Mouse (Mus musculus) CH12.LX (cell line): Measurements from ENCODE around the gene Ube2l3. TPM values are rescaled to one million over a fixed set of nuclear protein-coding genes. Genes with fewer than 3 reads are reported as not detected.
A peak's percentile ranks its signal among the peaks of the same experiment; 100 is the strongest.

ENCODE experiments used
- DNase-seq: peaks from one replicate; pipeline ENCODE4 v3.0.0-alpha.2; 2013; ENCODE audit errors: extremely low read depth
- H3K27ac ChIP-seq: 2 replicates; pipeline ENCODE4 v1.5.1; 2012; ENCODE audit warnings: low read depth, mild to moderate bottlenecking, control low read depth, moderate library complexity; ENCODE audit not compliant: insufficient read depth
- H3K27me3 ChIP-seq: replicated peaks from 2 replicates; pipeline ENCODE3; 2012; ENCODE audit warnings: inconsistent platforms
- H3K36me3 ChIP-seq, 2 experiments: replicated peaks in 1 of 2; 2 replicates each; pipeline versions ENCODE3 to v1.6.1; 2012; ENCODE audit warnings: inconsistent platforms in 1 of 2, low read length in 1 of 2, mild to moderate bottlenecking in 1 of 2, mixed read lengths in 1 of 2, moderate library complexity in 1 of 2; ENCODE audit not compliant: control insufficient read depth in 1 of 2, insufficient read depth in 1 of 2
- H3K4me1 ChIP-seq, 2 experiments: 2 replicates each; pipeline ENCODE4 v1.6.1; 2012; ENCODE audit warnings: inconsistent platforms in 1 of 2, moderate library complexity in 1 of 2; ENCODE audit not compliant: insufficient read depth in 2 of 2, control insufficient read depth in 1 of 2
- H3K4me2 ChIP-seq: 2 replicates; pipeline ENCODE4 v1.6.1; 2012; ENCODE audit warnings: low read depth, mild to moderate bottlenecking, control low read depth; ENCODE audit not compliant: poor library complexity, insufficient read depth, severe bottlenecking
- H3K4me3 ChIP-seq, 3 experiments: fragments of 150-350 bp in 1 of 3; sonication (generic) in 1 of 3; replicated peaks in 1 of 3; 2 replicates each; pipeline versions ENCODE3 to v1.5.1; 2011 to 2012; ENCODE audit warnings: low read depth in 2 of 3, low read length in 2 of 3, mild to moderate bottlenecking in 2 of 3, moderate library complexity in 2 of 3, control low read depth in 1 of 3, improper control_type of control experiment in 1 of 3, inconsistent platforms in 1 of 3, mixed read lengths in 1 of 3; ENCODE audit not compliant: poor library complexity in 1 of 3
- H3K79me2 ChIP-seq: replicated peaks from 2 replicates; pipeline ENCODE4 v1.6.1; 2012; ENCODE audit warnings: mild to moderate bottlenecking, moderate library complexity; ENCODE audit not compliant: control insufficient read depth, poor library complexity, insufficient read depth, severe bottlenecking; ENCODE audit errors: extremely low read depth
- H3K9ac ChIP-seq: 2 replicates; pipeline ENCODE4 v1.6.1; 2012; ENCODE audit warnings: low read depth, mild to moderate bottlenecking, control low read depth, moderate library complexity; ENCODE audit not compliant: insufficient read depth
- H3K9me3 ChIP-seq: replicated peaks from 2 replicates; pipeline ENCODE3; 2012; ENCODE audit warnings: low read length, inconsistent platforms, mixed read lengths
- BHLHE40 ChIP-seq: IDR thresholded peaks from 2 replicates; pipeline ENCODE4 v1.6.1; 2011; ENCODE audit warnings: mild to moderate bottlenecking, low read depth, low read length, improper control_type of control experiment
- CHD2 ChIP-seq: IDR thresholded peaks from 2 replicates; pipeline ENCODE4 v1.6.1; 2011; ENCODE audit warnings: low read length, improper control_type of control experiment
- CTCF ChIP-seq, 2 experiments: IDR thresholded peaks in 1 of 2; conservative IDR thresholded peaks in 1 of 2; 2 replicates each; pipeline ENCODE4 v1.5.1; 2011 to 2012; ENCODE audit warnings: low read depth in 2 of 2, low read length in 2 of 2, improper control_type of control experiment in 1 of 2, inconsistent platforms in 1 of 2, mild to moderate bottlenecking in 1 of 2, moderate library complexity in 1 of 2
- ETS1 ChIP-seq: conservative IDR thresholded peaks from 2 replicates; pipeline ENCODE4 v1.6.1; 2012; ENCODE audit warnings: low read depth, mild to moderate bottlenecking, inconsistent platforms, low read length, improper control_type of control experiment, moderate library complexity
- GABPA ChIP-seq: IDR thresholded peaks from 2 replicates; pipeline ENCODE4 v1.6.1; 2012; ENCODE audit warnings: low read depth, low read length, improper control_type of control experiment, inconsistent platforms; ENCODE audit not compliant: insufficient replicate concordance
- IRF4 ChIP-seq: IDR thresholded peaks from 2 replicates; pipeline ENCODE4 v1.6.1; 2014; ENCODE audit warnings: low read depth, mild to moderate bottlenecking, inconsistent platforms, low read length, improper control_type of control experiment
- KAT2A ChIP-seq: IDR thresholded peaks from 2 replicates; pipeline ENCODE4 v1.6.1; 2012; ENCODE audit warnings: low read length, improper control_type of control experiment, inconsistent platforms; ENCODE audit not compliant: insufficient replicate concordance
- MAX ChIP-seq: IDR thresholded peaks from 2 replicates; pipeline ENCODE4 v1.6.1; 2011; ENCODE audit warnings: low read length, improper control_type of control experiment
- MEF2A ChIP-seq: IDR thresholded peaks from 2 replicates; pipeline ENCODE4 v1.6.1; 2014; ENCODE audit warnings: low read depth, mild to moderate bottlenecking, inconsistent platforms, low read length, improper control_type of control experiment, borderline replicate concordance
- MYC ChIP-seq: IDR thresholded peaks from 2 replicates; pipeline ENCODE4 v1.6.1; 2011; ENCODE audit warnings: low read depth, mild to moderate bottlenecking, improper control_type of control experiment, low read length
- NRF1 ChIP-seq: IDR thresholded peaks from 2 replicates; pipeline ENCODE4 v1.6.1; 2014; ENCODE audit warnings: low read depth, mild to moderate bottlenecking, inconsistent platforms, low read length, improper control_type of control experiment, moderate library complexity
- RAD21 ChIP-seq: IDR thresholded peaks from 2 replicates; pipeline ENCODE4 v1.6.1; 2011; ENCODE audit warnings: low read depth, mild to moderate bottlenecking, low read length, improper control_type of control experiment, moderate library complexity
- SMC3 ChIP-seq: IDR thresholded peaks from 2 replicates; pipeline ENCODE4 v1.6.1; 2011; ENCODE audit warnings: low read depth, low read length, improper control_type of control experiment
- TBP ChIP-seq: conservative IDR thresholded peaks from 2 replicates; pipeline ENCODE4 v1.6.1; 2011; ENCODE audit warnings: low read depth, low read length, improper control_type of control experiment
- UBTF ChIP-seq: IDR thresholded peaks from 2 replicates; pipeline ENCODE4 v1.6.1; 2012; ENCODE audit warnings: low read depth, mild to moderate bottlenecking, inconsistent platforms, low read length, improper control_type of control experiment, moderate library complexity
- USF1 ChIP-seq: IDR thresholded peaks from 2 replicates; pipeline ENCODE4 v1.6.1; 2014; ENCODE audit warnings: low read depth, mild to moderate bottlenecking, inconsistent platforms, low read length, improper control_type of control experiment
- USF2 ChIP-seq: conservative IDR thresholded peaks from 2 replicates; pipeline ENCODE4 v1.6.1; 2011; ENCODE audit warnings: low read depth, low read length, improper control_type of control experiment
- ZMIZ1 ChIP-seq: IDR thresholded peaks from 2 replicates; pipeline ENCODE4 v1.6.1; 2012; ENCODE audit warnings: low read depth, mild to moderate bottlenecking, inconsistent platforms, low read length, improper control_type of control experiment
- dilution Hi-C: fragments of 300-500 bp; cut with MboI; formaldehyde crosslinking; loops from 2 replicates; pipeline ENCODE4 v1.14.3; 2020; ENCODE audit warnings: low sequenced_read_pairs; ENCODE audit not compliant: extremely low pct_unique_long_range_greater_than_20kb, extremely low pct_ligation_motif_present
- in situ Hi-C: fragments of 300-500 bp; cut with MboI; formaldehyde crosslinking; loops from 3 replicates; pipeline ENCODE4 v1.14.3; 2019; ENCODE audit warnings: low sequenced_read_pairs, low pct_ligation_motif_present, low pct_unique_long_range_greater_than_20kb, mixed read lengths
- polyA plus RNA-seq: library from polyadenylated mRNA; unstranded; fragments of >175 nt; gene quantifications from 2 replicates; pipeline ENCODE4 v1.2.1, GENCODE M21; 2012; ENCODE audit warnings: low read depth; ENCODE audit not compliant: insufficient read length
- total RNA-seq, 2 experiments: library from RNA; depleted of rRNA; stranded (reverse); fragments of 300-350 nt in 1 of 2; fragments of >200 nt in 1 of 2; gene quantifications; 2 replicates each; pipeline ENCODE4 v1.2.3; 2012 to 2014

Ube2l3 gene
- total and polyA plus RNA-seq, 3 experiments, result 156 to 386 (median 302) TPM

GRCm38 (mm10) chr16:17132089-17132905 lies 70.2 kb downstream of the Ube2l3 start, which contains the start of gene Sdf2l1 (continued):
- peak in 1 of 2 experiments; percentile 50; a peak in 2 of 4 replicates for TF ChIP-seq CTCF (conservative IDR thresholded peaks at IDR 0.05 in 1 of 2, IDR thresholded peaks at IDR 0.05 in 1 of 2; ENCODE audit: low read depth in 2 of 2, low read length in 2 of 2)
- TF ChIP-seq MEF2A, result no peak; the same call in 1 of the 2 replicates
- TF ChIP-seq SMC3, result 0 out of 2 replicates have a peak, but pooled peaks have one; percentile 5
- TF ChIP-seq USF2, result no peak
- TF ChIP-seq ZMIZ1, result peak; percentile 96
- no peak for TF ChIP-seq USF1
- peak; percentile 38; the same call in 1 of the 2 replicates for TF ChIP-seq UBTF
- peak; percentile 73; the same call in 1 of the 2 replicates for TF ChIP-seq KAT2A

DNA sequence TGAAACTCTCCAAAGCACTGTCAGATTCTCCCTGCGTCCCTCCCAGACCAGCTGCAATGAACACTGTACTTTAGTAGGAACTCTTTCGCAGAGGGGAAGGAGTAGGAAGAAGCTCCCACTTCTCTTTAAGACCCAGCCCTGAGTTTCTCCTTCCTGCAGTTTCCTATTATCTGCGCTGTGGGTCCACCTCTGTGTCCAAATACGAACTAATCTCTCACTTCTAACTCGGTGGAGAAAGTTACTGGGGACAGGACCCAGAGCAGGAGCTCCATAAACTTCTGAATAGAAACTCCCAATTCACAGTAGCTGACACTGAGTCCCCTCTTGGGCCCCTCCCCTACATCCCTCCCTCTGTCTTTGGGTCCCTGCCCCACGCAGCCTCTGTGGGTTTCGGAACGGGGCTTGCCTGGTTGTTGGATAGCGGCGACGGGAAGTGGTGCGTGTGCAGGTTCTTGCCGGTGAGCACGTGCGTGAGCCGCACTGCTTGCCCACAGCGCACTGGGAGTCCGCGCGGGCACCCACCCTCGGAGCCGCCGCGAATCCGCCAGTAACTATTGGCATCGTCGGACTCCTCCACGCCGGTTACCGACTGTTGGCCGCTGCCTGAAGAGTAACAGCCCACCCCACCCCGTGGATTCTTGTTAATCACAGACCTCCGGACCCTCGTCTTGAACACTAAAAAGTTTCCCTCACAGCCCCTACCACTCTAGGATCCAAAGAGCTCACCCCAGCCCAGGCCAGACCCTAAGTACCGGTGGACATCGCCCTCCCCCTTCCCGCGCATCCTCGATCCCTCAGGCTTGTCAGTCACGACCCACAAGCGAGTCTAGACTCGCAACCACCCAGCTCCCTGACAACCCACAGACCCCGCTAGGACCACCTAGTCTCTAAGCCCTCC lies 71.0 kb downstream of the Ube2l3 start:
- TF ChIP-seq CTCF (conservative IDR thresholded peaks at IDR 0.05 in 1 of 2, IDR thresholded peaks at IDR 0.05 in 1 of 2; ENCODE audit: low read depth in 2 of 2, low read length in 2 of 2) (0 out of 4 replicates have a peak, but pooled peaks of 1 of the 2 experiments have one; percentile 12), MAX (peak; percentile 83), NRF1 (peak; percentile 40), MYC (peak; percentile 84; the same call in 1 of the 2 replicates), BHLHE40 (peak; percentile 85), UBTF (no peak), GABPA (no peak)
- peak overlapping the region; percentile 75 to 92 (median 76) for H3K4me3 ChIP-seq
- H3K27ac ChIP-seq, result no peak overlapping the region
- H3K4me2 ChIP-seq, result peak overlapping the region; percentile 83
- in situ Hi-C loops (loop anchor here (5.0 kb wide), 2 partner anchors 71 to 151 kb away; partner anchors contain the start of gene Ube2l3), dilution Hi-C loops (no loop called here)
- peaks cover 10 to 26% of the 10 kb centered on the region in 2 experiments for H3K4me1 ChIP-seq
- H3K36me3 ChIP-seq, result peaks cover 0 to 14% of the 10 kb centered on the region in 2 experiments
- no peaks in the 10 kb centered on the region for H3K9me3 ChIP-seq
- no peaks in the 10 kb centered on the region for H3K27me3 ChIP-seq
- no peak for DNase-seq
- peak overlapping the region; percentile 58 for H3K9ac ChIP-seq
- no peaks in the 10 kb centered on the region; the same call in 1 of the 2 replicates for H3K79me2 ChIP-seq

DNA sequence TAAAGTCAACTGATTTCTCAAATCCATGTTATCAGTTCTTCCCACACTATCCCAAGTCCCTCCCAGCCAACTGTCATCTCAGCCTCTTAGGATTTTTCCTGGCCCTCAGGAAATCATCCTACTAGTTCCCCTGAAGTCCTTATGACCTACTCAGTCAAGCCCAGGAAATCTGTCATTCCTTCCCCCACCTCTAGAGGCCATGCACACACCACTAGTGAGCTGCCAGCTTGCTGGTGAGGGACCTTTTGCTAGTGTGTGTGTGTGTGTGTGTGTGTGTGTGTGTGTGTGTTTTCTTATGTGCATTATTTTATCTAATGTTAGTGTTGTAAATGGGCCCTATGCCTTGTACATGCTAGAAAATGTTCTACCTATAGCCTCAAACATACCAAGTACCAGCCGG lies 75.2 kb downstream of the Ube2l3 start:
- Histone ChIP-seq H3K4me1 (peaks cover 6 to 41% of the 10 kb centered on the region in 2 experiments), H3K9ac (no peak overlapping the region), H3K27ac (no peak overlapping the region), H3K4me3 (no peak overlapping the region), H3K36me3 (peaks cover 9 to 26% of the 10 kb centered on the region in 2 experiments), H3K4me2 (no peak overlapping the region), H3K27me3 (no peaks in the 10 kb centered on the region), H3K9me3 (no peaks in the 10 kb centered on the region), H3K79me2 (peaks cover 16% of the 10 kb centered on the region)
- in situ Hi-C loops, result no loop called here
- DNase-seq, result peak; percentile 81
- dilution Hi-C loops, result no loop called here
- TF ChIP-seq CTCF (conservative IDR thresholded peaks at IDR 0.05 in 1 of 2, IDR thresholded peaks at IDR 0.05 in 1 of 2; ENCODE audit: low read depth in 2 of 2, low read length in 2 of 2) (peak; percentile 70 to 96), CHD2 (no peak), IRF4 (0 out of 2 replicates have a peak, but pooled peaks have one; percentile 36), ETS1 (no peak), TBP (0 out of 2 replicates have a peak, but pooled peaks have one; percentile 20), SMC3 (peak; percentile 73), RAD21 (peak; percentile 91)
